Mouse (Mus musculus) testis, postnatal 10 days (tissue): ENCODE data around the gene Plpp7.
A peak's percentile ranks its signal among the peaks of the same experiment; 100 is the strongest.

Source experiments
- DNase-seq: peaks from one replicate; pipeline ENCODE4 v3.0.0; 2021; ENCODE audit warnings: low spot score

The Plpp7 gene

DNA sequence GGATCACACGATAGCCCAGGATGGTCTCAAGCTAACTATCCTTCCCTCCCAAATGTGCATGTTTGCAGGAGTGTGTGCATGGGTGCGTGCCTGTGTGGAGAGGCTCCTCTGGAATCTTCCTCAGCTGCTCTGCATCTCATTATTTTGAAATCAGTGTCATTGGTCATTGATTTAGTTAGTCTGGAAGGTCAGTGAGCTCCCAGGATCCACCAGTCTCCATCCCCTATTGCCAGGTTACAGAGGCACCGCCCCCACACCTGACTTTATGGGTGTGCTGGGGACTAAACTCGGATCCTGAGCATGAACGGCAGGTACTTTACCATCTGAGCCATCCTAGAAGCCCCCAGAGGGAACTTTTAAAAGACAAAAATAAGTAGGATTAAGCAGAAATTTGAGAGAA lies 7.6 kb downstream of the Plpp7 start:
- no peak for DNase-seq

DNA sequence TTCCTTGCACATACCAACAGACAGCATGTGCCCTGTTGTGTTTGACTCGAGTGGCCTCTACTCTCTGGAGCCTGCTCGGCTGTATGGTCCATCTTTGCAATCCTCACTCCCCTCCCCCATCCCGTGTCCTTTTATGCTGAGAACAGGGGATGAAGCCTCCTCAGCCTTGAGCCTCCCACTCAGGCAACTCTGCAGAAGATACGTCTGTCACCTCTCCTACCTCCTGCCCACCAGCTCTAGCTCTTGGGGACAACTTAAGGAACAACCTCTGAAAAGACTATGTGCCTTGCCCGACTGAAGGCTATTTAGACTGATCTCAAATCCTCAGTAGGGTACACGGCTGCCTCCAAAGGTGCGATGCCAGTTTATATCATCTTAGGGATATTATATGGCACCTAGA lies 8.2 kb downstream of the Plpp7 start:
- no peak for DNase-seq

DNA sequence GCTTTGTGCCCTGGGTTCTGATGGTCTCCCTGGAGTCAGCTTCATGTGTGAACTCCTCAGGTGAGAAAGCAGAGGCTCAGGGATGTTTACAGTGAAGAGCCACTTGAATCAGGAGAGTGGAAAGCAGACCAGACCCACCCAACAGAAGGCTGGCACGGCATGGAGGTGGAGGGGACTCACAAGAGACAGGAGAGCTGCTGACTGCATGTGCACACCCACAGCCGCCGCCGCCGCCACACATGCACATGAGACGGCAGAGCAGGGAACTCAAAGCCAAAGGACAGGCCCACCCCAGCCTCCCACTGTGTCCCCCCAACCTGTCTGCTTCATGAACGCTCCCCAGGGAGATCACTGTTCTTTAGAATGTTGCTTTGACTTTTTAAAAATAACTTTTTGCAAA lies 8.8 kb downstream of the Plpp7 start:
- DNase-seq: no peak

GRCm38 (mm10) chr2:32105117-32105913 lies 10.0 kb downstream of the Plpp7 start:
- DNase-seq: no peak

DNA sequence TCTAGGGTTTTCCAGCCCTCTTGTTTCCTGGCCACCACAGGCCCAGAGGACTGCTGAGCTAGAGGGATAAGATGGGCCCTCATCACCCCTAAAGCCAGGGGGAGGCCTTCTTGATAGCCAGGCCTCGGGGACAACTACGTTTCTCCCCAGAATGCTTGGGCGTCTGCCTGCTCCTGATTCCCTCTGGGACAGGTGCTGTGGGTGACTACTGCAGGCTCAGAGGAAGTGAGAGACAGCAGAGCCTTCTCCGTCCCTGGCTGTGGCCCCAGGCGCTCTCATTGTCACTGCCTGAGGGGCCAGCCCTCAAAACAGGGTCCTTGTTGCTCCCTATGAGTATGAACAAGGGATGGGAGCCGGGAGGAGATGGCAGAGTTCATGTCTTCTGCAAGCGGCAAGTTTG lies 10.6 kb downstream of the Plpp7 start:
- DNase-seq: no peak

DNA sequence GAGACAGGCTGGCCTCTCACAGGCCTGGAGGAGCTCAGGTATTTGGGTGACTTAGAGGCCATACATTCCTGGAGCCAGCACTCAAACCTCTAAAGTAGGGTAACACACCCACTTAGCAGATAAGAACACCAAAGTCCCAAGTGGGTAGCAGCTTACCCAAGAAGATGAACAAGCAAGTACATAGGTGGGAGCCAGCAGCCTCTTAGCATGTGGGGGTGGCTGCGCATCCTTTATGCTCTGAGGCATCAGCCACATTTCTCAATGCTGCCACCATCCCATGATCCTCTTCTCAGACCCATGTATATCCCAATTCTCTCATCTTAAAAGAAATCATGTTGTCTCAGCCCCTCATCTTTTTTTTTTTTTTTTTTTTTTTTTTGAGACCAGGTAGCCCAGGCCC lies 15.9 kb downstream of the Plpp7 start:
- no peak for DNase-seq

- DNase-seq: no peak
Measured at GRCm38 (mm10) chr2:32112548-32112947, 17.2 kb downstream of the Plpp7 start.

DNA sequence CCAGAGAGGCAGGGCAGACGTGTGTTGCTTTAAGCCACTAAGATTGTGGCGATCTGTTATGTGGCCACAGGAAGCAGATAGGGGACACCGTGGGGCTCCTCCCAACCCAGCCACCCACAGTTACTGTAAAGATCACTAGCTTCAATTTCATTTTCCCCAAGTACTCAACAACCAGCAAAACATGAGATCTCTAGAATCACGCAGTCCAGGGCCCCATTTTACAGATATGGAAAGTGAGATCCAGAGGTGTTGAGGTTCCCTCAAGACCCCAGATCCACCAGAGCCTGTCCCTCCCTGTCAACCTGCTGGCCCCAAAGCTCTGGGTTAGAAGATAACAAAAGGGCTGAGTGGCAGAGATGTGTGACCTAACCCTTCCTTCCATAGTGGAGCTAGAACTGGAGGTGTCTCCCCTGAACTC lies 20.5 kb downstream of the Plpp7 start:
- no peak for DNase-seq

- peak; percentile 71 for DNase-seq
Measured at GRCm38 (mm10) chr2:32119802-32120750, 24.7 kb downstream of the Plpp7 start.

GRCm38 (mm10) chr2:32121150-32121549 lies 25.8 kb downstream of the Plpp7 start:
- peak; percentile 60 for DNase-seq

- no peak for DNase-seq
Measured at GRCm38 (mm10) chr2:32121785-32122184, 26.5 kb downstream of the Plpp7 start.

- peak; percentile 55 for DNase-seq
Measured at GRCm38 (mm10) chr2:32127653-32128535, 32.6 kb downstream of the Plpp7 start.

DNA sequence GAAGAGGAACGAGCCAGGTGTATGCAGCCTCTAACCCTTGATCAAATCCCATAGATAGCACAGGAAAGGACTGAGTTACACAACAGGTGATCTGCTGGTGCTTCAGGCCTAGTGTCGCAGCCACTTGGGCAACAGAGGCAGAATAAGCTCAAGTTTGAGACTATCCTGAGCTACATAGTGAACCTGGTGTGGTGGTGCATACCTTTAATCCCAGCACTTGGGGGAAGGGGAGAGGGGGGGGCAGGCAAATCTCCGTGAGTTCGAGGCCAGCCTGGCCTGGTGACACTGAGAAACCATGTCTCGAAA lies 33.2 kb downstream of the Plpp7 start:
- DNase-seq: no peak

DNA sequence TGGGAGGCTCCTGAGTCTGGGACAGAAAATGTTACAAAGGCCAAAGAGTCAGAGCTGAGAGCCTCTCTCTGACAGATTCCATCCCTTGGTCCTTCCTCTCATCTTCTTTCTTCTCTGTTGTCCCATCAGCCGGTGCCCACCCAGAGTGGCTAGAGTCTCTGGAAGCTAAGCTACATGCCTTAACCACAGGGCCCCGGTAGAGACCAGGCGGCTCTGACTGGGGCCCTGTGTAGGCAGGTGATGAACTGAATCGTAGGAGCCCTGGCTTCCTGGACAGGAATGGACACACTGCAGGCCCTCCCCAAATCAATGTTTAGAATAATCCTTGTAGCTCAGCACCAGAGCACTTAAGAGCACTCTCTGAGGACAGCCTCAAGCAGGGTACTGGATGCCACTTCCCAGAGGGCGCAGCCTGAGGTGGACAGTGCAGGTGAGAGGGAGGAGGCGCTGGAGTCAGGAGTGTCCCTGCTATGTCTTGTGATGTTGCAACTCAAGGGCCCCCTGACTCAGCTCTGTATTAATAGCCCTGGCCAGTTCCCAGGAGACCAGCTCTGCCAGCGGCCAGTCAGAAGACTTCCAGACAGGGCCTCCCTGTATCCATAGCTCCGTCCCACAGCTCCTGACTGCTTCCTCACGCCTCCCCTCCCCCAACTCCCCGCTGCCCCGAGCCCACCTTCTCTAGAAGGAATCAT lies 34.2 kb downstream of the Plpp7 start:
- peak; percentile 62 for DNase-seq

DNA sequence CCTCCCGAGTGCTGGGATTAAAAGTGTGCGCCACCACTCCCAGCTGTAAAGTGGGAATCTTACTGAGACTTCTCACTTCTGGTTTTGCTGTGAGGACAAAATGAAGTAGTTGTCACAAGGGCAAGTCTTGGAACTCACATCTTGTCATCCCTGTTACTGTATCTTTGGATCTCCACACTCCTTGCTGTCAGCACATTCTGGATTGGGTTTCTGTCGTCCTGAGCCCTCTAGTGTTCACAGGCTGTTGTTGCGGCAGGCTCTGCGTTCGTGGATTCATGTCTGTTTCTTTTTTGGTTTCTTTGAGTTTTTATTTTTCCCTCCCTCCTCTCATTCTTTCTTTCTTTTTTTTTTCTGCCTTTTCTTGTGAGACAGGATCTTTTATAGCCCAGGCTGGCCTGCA lies 35.1 kb downstream of the Plpp7 start:
- peak; percentile 66 for DNase-seq

DNA sequence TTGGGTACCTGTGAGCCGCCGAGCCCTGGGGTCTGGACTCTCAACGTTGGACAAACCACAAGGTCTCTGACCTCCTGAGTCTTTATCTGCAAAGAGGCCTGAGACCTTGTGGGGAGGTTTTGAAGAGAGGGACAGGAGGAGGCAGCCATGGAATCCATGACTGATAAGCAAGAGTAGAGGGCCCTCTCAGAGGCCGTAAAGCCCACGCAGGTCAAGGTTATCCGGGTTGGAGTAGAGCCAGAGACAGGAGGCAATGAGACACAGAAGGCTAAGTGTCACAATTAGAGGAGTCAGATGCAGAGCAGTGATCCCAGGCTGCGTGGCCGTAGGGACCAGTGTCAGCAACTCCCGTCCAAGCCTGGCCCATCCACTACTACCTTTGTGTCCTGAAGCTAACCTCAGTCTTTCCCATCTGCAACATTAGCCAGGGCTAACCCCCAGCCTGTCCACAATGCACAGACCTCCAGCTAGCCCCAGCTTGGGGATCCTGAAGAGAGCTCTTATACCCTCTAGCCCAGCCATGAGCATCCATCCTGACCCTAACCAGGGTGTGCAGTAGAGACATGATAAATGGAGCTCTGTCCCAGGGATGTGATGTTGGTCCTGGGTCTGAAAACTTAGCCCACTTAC lies 36.0 kb downstream of the Plpp7 start:
- DNase-seq: peak; percentile 69

- no peak for DNase-seq
Measured at GRCm38 (mm10) chr2:32131866-32132566, 36.7 kb downstream of the Plpp7 start.

DNA sequence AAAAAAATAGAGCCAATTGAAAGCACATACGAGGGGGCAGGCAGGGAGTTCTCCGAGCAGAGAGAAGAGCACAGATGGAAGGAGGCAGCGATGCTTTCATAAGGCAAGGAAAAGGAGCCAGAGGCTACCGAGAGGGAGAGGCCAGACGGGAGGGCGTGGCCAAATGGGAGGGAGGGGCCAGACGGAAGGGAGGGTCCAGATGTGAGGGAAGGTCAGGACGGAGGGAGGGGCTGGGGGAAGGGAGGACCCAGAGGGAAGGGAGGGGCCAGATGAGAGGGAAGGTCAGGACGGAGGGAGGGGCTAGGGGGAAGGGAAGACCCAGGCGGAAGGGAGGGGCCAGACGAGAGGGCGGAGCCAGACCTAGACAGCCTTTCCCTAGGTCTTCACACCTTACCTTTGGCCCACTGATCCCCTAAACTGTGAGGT lies 37.3 kb downstream of the Plpp7 start:
- DNase-seq: peak; percentile 89

DNA sequence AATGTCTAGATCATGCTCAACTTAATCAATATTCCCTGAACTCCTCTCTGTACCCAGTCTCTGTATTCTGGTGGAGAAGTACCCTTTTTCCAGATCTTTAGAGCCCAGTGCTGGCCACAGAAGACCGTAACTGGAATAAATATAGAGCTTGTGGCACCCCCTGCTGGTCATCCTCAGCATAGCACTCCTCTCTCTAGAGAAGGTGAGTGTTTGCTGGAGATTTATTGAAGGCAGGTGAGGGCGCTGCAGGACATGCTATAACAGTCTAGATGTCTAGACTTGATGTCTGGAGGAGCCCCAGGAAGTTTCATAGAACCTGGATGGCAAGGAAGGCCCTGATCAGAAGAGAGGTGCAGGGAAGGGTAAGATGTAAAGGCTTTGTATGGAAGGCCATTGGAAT lies 38.7 kb downstream of the Plpp7 start:
- DNase-seq: peak; percentile 94

DNA sequence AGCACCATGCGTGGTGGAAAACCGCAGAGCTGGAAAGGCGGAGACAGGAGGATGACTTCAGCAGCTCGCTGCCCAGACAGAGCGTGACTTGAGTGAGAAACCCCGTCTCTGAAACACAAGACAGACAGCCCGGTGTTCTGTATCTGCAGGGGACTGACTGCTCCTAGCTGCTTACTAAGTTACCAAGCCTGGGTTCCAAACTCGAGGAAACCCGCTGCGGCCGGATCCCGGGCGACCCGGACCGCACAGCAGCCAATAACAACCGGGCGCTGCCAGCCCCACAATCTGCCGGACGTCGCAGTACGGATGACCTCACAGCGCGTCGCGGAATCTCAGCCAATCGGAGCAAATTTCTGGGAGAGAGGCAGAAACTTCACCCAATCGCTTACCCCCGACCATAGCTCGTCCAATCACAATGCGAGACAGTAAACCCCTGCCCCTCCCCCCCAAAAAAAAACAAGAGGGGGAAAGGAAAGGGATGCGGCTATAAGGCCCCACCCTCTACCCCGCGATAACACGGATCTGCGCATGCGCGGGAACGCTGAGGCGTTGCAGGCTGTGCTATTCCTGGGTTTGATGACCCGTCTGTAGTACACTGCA lies 42.4 kb downstream of the Plpp7 start:
- peak; percentile 98 for DNase-seq
